Mouse (Mus musculus) cortical plate, adult 2 months (tissue): ENCODE measurements around the gene Fos.

Source experiments
- CTCF ChIP-seq: fragments of 200-500 bp; IDR thresholded peaks from 2 replicates; pipeline ENCODE4 v1.5.1; 2011; ENCODE audit warnings: mild to moderate bottlenecking, control low read depth, low read length; ENCODE audit not compliant: insufficient read depth; ENCODE audit errors: extremely low read depth
- POLR2A ChIP-seq: fragments of 200-500 bp; IDR thresholded peaks from 2 replicates; pipeline ENCODE4 v1.6.1; 2011; ENCODE audit warnings: mild to moderate bottlenecking, low read length, control low read depth; ENCODE audit not compliant: insufficient read depth; ENCODE audit errors: extremely low read depth

- TF ChIP-seq POLR2A (no peak), CTCF (no peak)
Measured at GRCm38 (mm10) chr12:85427802-85428201, 45.9 kb upstream of the Fos start.
